Mouse (Mus musculus): ENCODE measurements around the gene Rpl37.
A peak's percentile ranks its signal among the peaks of the same experiment; 100 is the strongest.

DNA sequence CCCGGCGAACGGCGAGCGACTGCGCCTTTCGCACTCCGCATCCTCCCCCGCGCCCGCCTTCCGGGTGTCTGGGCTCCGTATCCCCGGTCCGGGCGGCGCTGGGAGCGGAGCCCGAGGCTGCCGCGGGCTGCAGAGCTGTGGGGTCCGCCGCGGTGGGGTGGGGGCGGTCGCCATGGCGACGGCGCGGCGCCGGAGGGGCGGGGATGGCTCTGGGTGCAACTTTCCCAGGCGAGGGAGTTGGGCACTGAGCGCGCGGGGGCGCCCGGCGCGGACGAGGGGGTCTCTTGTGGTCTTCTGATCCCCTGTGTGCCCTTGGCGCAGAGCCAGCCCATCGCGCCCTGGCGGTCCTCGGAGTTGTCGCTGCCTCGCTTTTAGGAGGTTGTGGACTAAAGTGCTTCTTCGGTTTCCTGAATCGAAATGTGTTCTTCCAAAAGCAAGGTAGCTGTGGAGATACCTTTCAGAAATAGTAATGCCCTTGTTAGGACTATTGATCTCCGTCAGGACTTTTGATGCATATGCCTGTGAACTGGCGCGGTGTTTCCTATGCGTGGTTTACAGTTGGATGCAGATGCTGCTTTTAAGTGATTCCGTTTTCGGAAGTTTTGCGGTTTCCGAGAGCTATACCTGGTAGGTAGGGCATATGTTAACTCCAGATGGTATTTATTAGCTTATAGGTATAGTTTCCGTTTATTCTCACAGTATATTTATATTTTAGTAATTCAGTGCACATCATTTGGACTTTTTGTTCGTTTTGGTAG lies 27.8 kb downstream of the Rpl37 start:
- TF ChIP-seq POLR2A (IDR thresholded peaks at IDR 0.05; ENCODE audit: borderline replicate concordance, extremely low read depth, insufficient read depth, insufficient read length, poor library complexity, severe bottlenecking) (no peak), CTCF (IDR thresholded peaks at IDR 0.05; ENCODE audit: borderline replicate concordance, extremely low read depth, insufficient read depth, insufficient read length) (peak; percentile 34; the same call in 1 of the 2 replicates)

Measured in brain, embryonic 14.5 days (tissue).